Mouse (Mus musculus) spleen, postnatal 0 days (tissue): ENCODE results near the gene Mrpl4. TPM values are rescaled to one million over a fixed set of nuclear protein-coding genes. Genes with fewer than 3 reads are reported as not detected.

Source experiments
- microRNA counts: library from miRNA; unstranded; fragments of <30 nt; microRNA quantifications from one replicate; lab custom pipeline; 2015
- polyA plus RNA-seq: library from polyadenylated mRNA; unstranded; fragments of >200 nt; fragmentation: Nextera tagmentation; extraction: Ambion mirVana; gene quantifications from 2 replicates; pipeline ENCODE4 v1.2.1, GENCODE M21; 2015

Mrpl4 gene
- 77.0 and 79.0 TPM in 2 replicates for polyA plus RNA-seq

DNA sequence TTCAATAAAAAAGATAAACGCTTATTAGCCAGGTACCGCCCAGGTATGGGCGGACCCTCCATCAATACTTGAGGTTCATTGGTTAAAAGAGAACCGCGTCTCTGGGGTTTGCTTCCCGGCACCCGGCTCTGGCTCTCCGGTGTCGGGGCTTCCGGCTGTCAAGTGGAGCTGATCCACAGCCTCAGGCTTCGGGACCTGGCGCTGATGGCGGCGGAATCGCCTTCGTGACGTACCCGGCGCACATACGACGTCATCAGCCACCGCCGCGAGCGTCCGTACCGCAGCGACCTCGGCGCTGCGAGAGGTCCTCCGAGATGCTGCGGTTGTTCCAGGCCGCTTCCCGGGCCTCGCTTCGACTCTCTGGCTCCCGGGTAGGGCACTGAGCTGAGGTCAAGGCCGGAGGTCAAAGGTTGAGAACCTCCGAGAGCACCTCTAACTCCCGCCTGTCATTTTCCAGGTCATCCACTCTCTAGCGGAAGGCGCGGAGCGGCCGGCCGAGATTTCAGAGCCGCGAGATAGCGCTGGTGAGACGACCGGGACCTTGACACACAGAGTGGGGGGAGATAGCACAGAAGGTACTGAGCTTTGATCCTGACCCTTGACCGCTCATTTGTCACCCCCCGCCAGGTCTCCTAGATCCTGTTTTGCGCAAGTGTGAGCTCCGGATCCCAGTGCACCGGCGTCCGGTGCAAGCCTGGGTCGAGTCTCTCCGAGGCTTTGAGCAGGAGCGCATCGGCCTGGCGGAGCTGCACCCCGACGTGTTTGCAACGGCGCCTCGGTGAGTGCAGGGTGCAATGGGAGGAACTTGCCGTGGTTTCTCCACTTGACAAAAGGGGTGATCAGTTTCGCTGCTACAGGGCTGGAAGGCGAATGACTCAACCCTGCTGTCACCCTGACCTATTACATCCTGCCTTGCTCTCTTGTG, at the start of gene Mrpl4:
Mrpl4 (plus strand) TSS at position 112 of the 925 bp plus-strand sequence.

GRCm38 (mm10) chr9:20959430-20959938, 43.1 kb upstream of the Mrpl4 start, which contains the start of gene Dnmt1:
Gene Dnmt1 (minus strand): TSS chr9:20959888.

GRCm38 (mm10) chr9:20976216-20976960, 26.1 kb upstream of the Mrpl4 start, which contains the start of gene S1pr2:
Gene S1pr2 (minus strand): TSS chr9:20976781.

GRCm38 (mm10) chr9:21015571-21016130, 13.1 kb downstream of the Mrpl4 start, which contains the start of gene Icam1:
Gene Icam1 (plus strand): TSS chr9:21015985.

DNA sequence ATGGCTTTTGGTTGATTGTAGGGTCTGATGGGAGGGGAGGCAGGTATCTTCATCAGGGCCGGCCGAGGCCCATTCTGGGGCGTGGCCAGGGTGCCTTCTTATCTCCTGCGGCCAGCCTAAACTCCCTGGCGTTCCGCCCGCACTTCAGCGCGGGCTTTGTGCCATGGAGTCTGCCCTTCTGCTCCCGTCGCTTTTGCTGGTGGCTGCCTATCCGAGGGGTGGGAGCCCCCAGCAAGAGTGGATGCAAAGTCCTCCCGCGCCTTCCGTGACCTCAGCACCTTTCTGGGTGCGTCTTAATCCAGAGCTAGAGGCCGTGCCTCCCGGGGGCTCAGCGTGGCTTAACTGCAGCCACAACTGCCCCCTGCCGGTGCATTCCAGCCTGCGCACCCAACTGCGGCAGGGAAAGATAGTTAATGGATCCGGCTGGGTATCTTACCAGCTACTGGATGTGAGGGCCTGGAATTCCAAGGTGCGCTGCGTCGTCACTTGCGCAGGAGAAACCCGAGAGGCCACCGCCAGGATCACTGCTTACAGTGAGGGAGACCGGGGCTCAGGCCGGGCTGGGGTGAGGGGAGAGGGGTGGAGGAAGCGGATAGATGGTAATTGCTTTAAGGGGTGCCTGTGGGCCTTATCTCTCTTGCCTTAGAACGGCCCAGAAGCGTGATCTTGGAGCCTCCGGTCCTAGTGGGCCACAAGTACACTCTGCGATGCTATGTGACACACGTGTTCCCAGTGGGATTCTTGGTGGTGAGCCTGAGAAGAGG, 26.9 kb downstream of the Mrpl4 start, which contains the start of gene Icam4:
Icam4 (plus strand) TSS at position 83 of the 764 bp plus-strand sequence.

DNA sequence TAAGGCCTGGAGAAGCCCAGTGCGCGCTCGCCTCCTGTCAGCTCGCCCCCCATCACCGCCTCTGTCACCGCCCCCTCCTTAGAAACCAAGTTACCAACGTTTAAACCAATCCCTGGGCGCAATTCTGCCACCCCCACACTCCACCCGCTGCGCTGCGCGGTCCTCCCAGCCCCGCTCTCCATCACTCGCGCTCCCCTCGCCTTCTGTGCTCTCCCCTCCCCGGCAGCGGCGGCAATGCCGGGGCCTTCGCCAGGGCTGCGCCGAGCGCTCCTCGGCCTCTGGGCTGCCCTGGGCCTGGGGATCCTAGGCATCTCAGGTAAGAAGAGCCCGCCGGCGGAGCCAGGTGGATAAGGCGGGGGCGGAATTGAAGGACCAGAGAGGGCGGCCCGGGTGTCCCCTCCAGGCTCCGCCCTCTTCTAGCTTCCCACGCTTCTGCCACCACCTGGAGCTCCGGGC, 29.4 kb downstream of the Mrpl4 start, which contains the start of gene Icam5:
Icam5 (plus strand) TSS at position 178 of the 456 bp plus-strand sequence.

MicroRNAs encoded within 50 kb of the gene (microRNA counts, 519-probe panel; counts per million panel counts)
- microRNA mmu-miR-1900 (lab: Ali Mortazavi, UCI): 88.3 counts per million

Other genes starting within 250 kb of the Mrpl4 start
- gene Col5a3, start 187.7 kb upstream of the Mrpl4 start, polyA plus RNA-seq: 1.2 and 1.6 TPM in 2 replicates
- not detected in 2 replicates for gene Rdh8, start 184.2 kb upstream of the Mrpl4 start, polyA plus RNA-seq
- gene A230050P20Rik, start 134.1 kb upstream of the Mrpl4 start, polyA plus RNA-seq: 11.0 and 14.0 TPM in 2 replicates
- gene Angptl6, start 123.0 kb upstream of the Mrpl4 start, polyA plus RNA-seq: 1.3 and 1.5 TPM in 2 replicates
- gene Ppan, start 114.6 kb upstream of the Mrpl4 start, polyA plus RNA-seq: 65.4 and 72.3 TPM in 2 replicates
- gene Eif3g, start 104.1 kb upstream of the Mrpl4 start, polyA plus RNA-seq: 198 and 211 TPM in 2 replicates
- 63.9 and 66.7 TPM in 2 replicates for gene Dnmt1, start 42.9 kb upstream of the Mrpl4 start, polyA plus RNA-seq
- 6.7 and 8.2 TPM in 2 replicates for gene S1pr2, start 26.0 kb upstream of the Mrpl4 start, polyA plus RNA-seq
- gene Icam1, start 13.2 kb downstream of the Mrpl4 start, polyA plus RNA-seq: 10.4 and 13.8 TPM in 2 replicates
- 111 and 139 TPM in 2 replicates for gene Icam4, start 26.6 kb downstream of the Mrpl4 start, polyA plus RNA-seq
- gene Icam5, start 29.3 kb downstream of the Mrpl4 start, polyA plus RNA-seq: 0.27 and 0.35 TPM in 2 replicates
- 0.26 and 0.67 TPM in 2 replicates for gene Zglp1, start 64.4 kb downstream of the Mrpl4 start, polyA plus RNA-seq
- 0.17 and 0.23 TPM in 2 replicates for gene Gm49373, start 70.4 kb downstream of the Mrpl4 start, polyA plus RNA-seq
- 41.2 and 44.7 TPM in 2 replicates for gene Fdx1l, start 70.9 kb downstream of the Mrpl4 start, polyA plus RNA-seq
- 0.86 and 1.1 TPM in 2 replicates for gene Gm38431, start 89.3 kb downstream of the Mrpl4 start, polyA plus RNA-seq
- 20.1 and 20.8 TPM in 2 replicates for gene Raver1, start 89.3 kb downstream of the Mrpl4 start, polyA plus RNA-seq
- gene Tyk2, start 128.5 kb downstream of the Mrpl4 start, polyA plus RNA-seq: 9.7 and 12.2 TPM in 2 replicates
- gene Cdc37, start 147.2 kb downstream of the Mrpl4 start, polyA plus RNA-seq: 139 and 143 TPM in 2 replicates
- 4.1 and 5.6 TPM in 2 replicates for gene Pde4a, start 163.0 kb downstream of the Mrpl4 start, polyA plus RNA-seq
- gene Keap1, start 236.6 kb downstream of the Mrpl4 start, polyA plus RNA-seq: 31.7 and 37.9 TPM in 2 replicates
- gene S1pr5, start 245.7 kb downstream of the Mrpl4 start, polyA plus RNA-seq: 0.52 and 0.57 TPM in 2 replicates